Mouse (Mus musculus) gastrocnemius, postnatal 25 days (tissue): Measurements from ENCODE around the gene Tex101. TPM values are rescaled to one million over a fixed set of nuclear protein-coding genes. Genes with fewer than 3 reads are reported as not detected.
"Not testable (repeated sequence)": the region's sequence is repeated elsewhere in the genome, so short reads cannot be mapped to it uniquely, and the experiment has no call there.

Source experiments
- DNase-seq: peaks from one replicate; pipeline ENCODE4 v3.0.0; 2022
- long read RNA-seq, 2 experiments: library from polyadenylated mRNA; stranded (forward); transcript quantifications; one replicate each; pipeline ENCODE4 v2.0.0; 2021
- total RNA-seq, 2 experiments: library from RNA; stranded (reverse); gene quantifications; 1 replicate in 1 of 2; 2 replicates in 1 of 2; pipeline ENCODE4 v1.2.3; 2021

Tex101 gene
- not detected for total RNA-seq
- long read RNA-seq, experiment 1, result 0 reads
- long read RNA-seq, experiment 2, result 0 reads

- DNase-seq, result no peak
These were observed at the start of gene Tex101 for GRCm38 (mm10) chr7:24676575-24676974. Gene Tex101 (minus strand): TSS chr7:24676675.

- no peak for DNase-seq
These were observed 38.6 kb upstream of the Tex101 start for GRCm38 (mm10) chr7:24715039-24715438.

- DNase-seq, result no peak
These were observed 32.4 kb upstream of the Tex101 start, which contains the start of gene BC049730 for GRCm38 (mm10) chr7:24708832-24709292. Gene BC049730 (plus strand): TSS chr7:24709242.

- not testable (repeated sequence) for DNase-seq
These were observed 26.4 kb upstream of the Tex101 start for GRCm38 (mm10) chr7:24702841-24703240.

- DNase-seq, result not testable (repeated sequence)
These were observed 21.4 kb upstream of the Tex101 start for GRCm38 (mm10) chr7:24697891-24698290.

- not testable (repeated sequence) for DNase-seq
These were observed 16.2 kb upstream of the Tex101 start for GRCm38 (mm10) chr7:24692693-24693092.

GRCm38 (mm10) chr7:24687519-24687918 is 11.0 kb upstream of the Tex101 start:
- not testable (repeated sequence) for DNase-seq

- DNase-seq, result not testable (repeated sequence)
These were observed 7.6 kb upstream of the Tex101 start for GRCm38 (mm10) chr7:24684121-24684520.

GRCm38 (mm10) chr7:24671944-24672439 is 4.5 kb downstream of the Tex101 start:
- no peak for DNase-seq

GRCm38 (mm10) chr7:24664959-24665358 is 11.5 kb downstream of the Tex101 start:
- no peak for DNase-seq

GRCm38 (mm10) chr7:24664301-24664700 is 12.2 kb downstream of the Tex101 start:
- no peak for DNase-seq

GRCm38 (mm10) chr7:24662575-24662974 is 13.9 kb downstream of the Tex101 start:
- DNase-seq, result peak; percentile 14

GRCm38 (mm10) chr7:24661118-24661904 is 15.2 kb downstream of the Tex101 start:
- no peak for DNase-seq

GRCm38 (mm10) chr7:24659737-24660357 is 16.6 kb downstream of the Tex101 start:
- no peak for DNase-seq

- no peak for DNase-seq
These were observed 22.8 kb downstream of the Tex101 start for GRCm38 (mm10) chr7:24653681-24654080.

GRCm38 (mm10) chr7:24646486-24646885 is 30.0 kb downstream of the Tex101 start:
- DNase-seq, result no peak

GRCm38 (mm10) chr7:24644996-24645395 is 31.5 kb downstream of the Tex101 start:
- DNase-seq, result no peak

GRCm38 (mm10) chr7:24644492-24644891 is 32.0 kb downstream of the Tex101 start:
- no peak for DNase-seq

- no peak for DNase-seq
These were observed 34.0 kb downstream of the Tex101 start for GRCm38 (mm10) chr7:24642491-24642890.

- DNase-seq, result no peak
These were observed 36.0 kb downstream of the Tex101 start for GRCm38 (mm10) chr7:24640450-24640849.

- DNase-seq, result no peak
These were observed 38.2 kb downstream of the Tex101 start for GRCm38 (mm10) chr7:24638026-24638856.

GRCm38 (mm10) chr7:24637046-24637445 is 39.4 kb downstream of the Tex101 start:
- DNase-seq, result no peak
